Mouse (Mus musculus) CH12.LX (cell line): ENCODE measurements around the gene Olfr1513.

Experiments used
- CTCF ChIP-seq, 2 experiments: IDR thresholded peaks in 1 of 2; conservative IDR thresholded peaks in 1 of 2; 2 replicates each; pipeline ENCODE4 v1.5.1; 2011 to 2012; ENCODE audit warnings: low read depth in 2 of 2, low read length in 2 of 2, improper control_type of control experiment in 1 of 2, inconsistent platforms in 1 of 2, mild to moderate bottlenecking in 1 of 2, moderate library complexity in 1 of 2
- EP300 ChIP-seq: IDR thresholded peaks from 2 replicates; pipeline ENCODE4 v1.6.1; 2011; ENCODE audit warnings: low read length, improper control_type of control experiment
- ETS1 ChIP-seq: conservative IDR thresholded peaks from 2 replicates; pipeline ENCODE4 v1.6.1; 2012; ENCODE audit warnings: low read depth, mild to moderate bottlenecking, inconsistent platforms, low read length, improper control_type of control experiment, moderate library complexity
- GABPA ChIP-seq: IDR thresholded peaks from 2 replicates; pipeline ENCODE4 v1.6.1; 2012; ENCODE audit warnings: low read depth, low read length, improper control_type of control experiment, inconsistent platforms; ENCODE audit not compliant: insufficient replicate concordance
- HCFC1 ChIP-seq: IDR thresholded peaks from 2 replicates; pipeline ENCODE4 v1.6.1; 2012; ENCODE audit warnings: low read depth, mild to moderate bottlenecking, inconsistent platforms, low read length, improper control_type of control experiment
- KAT2A ChIP-seq: IDR thresholded peaks from 2 replicates; pipeline ENCODE4 v1.6.1; 2012; ENCODE audit warnings: low read length, improper control_type of control experiment, inconsistent platforms; ENCODE audit not compliant: insufficient replicate concordance
- NELFE ChIP-seq: IDR thresholded peaks from 2 replicates; pipeline ENCODE4 v1.6.1; 2011; ENCODE audit warnings: low read depth, low read length, improper control_type of control experiment
- POLR2A ChIP-seq: IDR thresholded peaks from 2 replicates; pipeline ENCODE4 v1.6.1; 2011; ENCODE audit warnings: low read depth, mild to moderate bottlenecking, improper control_type of control experiment, low read length
- SIN3A ChIP-seq: IDR thresholded peaks from 2 replicates; pipeline ENCODE4 v1.6.1; 2012; ENCODE audit warnings: low read length, improper control_type of control experiment, inconsistent platforms
- SMC3 ChIP-seq: IDR thresholded peaks from 2 replicates; pipeline ENCODE4 v1.6.1; 2011; ENCODE audit warnings: low read depth, low read length, improper control_type of control experiment
- USF1 ChIP-seq: IDR thresholded peaks from 2 replicates; pipeline ENCODE4 v1.6.1; 2014; ENCODE audit warnings: low read depth, mild to moderate bottlenecking, inconsistent platforms, low read length, improper control_type of control experiment
- ZMIZ1 ChIP-seq: IDR thresholded peaks from 2 replicates; pipeline ENCODE4 v1.6.1; 2012; ENCODE audit warnings: low read depth, mild to moderate bottlenecking, inconsistent platforms, low read length, improper control_type of control experiment

DNA sequence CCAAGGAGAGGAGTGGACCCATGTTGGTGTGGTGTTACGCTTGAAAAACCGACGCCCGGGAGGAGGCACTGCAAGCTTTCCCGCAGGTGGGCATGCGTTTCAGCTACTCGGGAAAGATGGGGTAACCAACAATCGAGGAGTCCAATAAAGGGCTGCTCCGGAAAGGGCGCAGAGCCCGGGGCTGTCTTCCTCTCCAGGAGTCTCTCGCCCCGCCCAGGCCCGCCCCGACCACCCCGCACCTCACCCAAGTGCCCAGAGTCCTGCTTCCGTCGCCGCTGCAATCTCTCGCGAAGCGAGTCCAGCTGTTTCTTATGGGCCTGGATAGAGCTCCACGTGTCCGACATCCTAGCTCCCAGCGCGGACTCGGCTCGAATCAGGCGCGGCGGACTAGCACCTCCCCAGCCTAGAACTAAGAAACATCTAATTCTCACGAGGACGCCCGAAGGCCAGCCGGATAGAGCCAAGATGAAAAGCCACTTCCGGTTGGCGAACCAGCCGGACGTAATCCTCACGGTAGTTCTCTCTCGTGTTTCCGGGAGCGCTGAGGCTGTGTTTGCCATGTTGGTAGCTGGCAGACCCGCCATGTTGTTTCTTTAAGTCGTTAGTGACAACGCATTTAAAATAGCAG, 51.5 kb downstream of the Olfr1513 start, which contains the start of gene Mettl3:
- TF ChIP-seq CTCF (conservative IDR thresholded peaks at IDR 0.05 in 1 of 2, IDR thresholded peaks at IDR 0.05 in 1 of 2; ENCODE audit: low read depth in 2 of 2, low read length in 2 of 2) (no peak), KAT2A (peak; percentile 96), ETS1 (peak; percentile 51; the same call in 1 of the 2 replicates), ZMIZ1 (peak; percentile 62), EP300 (no peak), POLR2A (peak; percentile 92), NELFE (peak; percentile 88), SIN3A (peak; percentile 96), USF1 (no peak; the same call in 1 of the 2 replicates), HCFC1 (peak; percentile 100), GABPA (peak; percentile 62; the same call in 1 of the 2 replicates), SMC3 (no peak)
